Mouse (Mus musculus): Measurements from ENCODE around the gene Olfr457. TPM values are rescaled to one million over a fixed set of nuclear protein-coding genes. Genes with fewer than 3 reads are reported as not detected.

Gene Olfr457
- total RNA-seq, 2 experiments from 2014 or later, result not detected

Other genes starting within 250 kb of the Olfr457 start
- gene Gstk1, start 230.4 kb downstream of the Olfr457 start, total RNA-seq (2021), result 10 to 100 TPM; 29.6 to 39.7 TPM
- not detected for gene Tmem139, start 214.4 kb downstream of the Olfr457 start, total RNA-seq (2021)
- 1 to 10 TPM; 5.0 to 5.1 TPM for gene Casp2, start 211.3 kb downstream of the Olfr457 start, total RNA-seq (2021)
- 100 to 1,000 TPM; 105 to 116 TPM for gene Clcn1, start 189.7 kb downstream of the Olfr457 start, total RNA-seq (2021)
- gene Fam131b, start 151.7 kb downstream of the Olfr457 start, total RNA-seq (2021), result under 1 TPM; 0.41 to 0.54 TPM
- 10 to 100 TPM; 28.8 to 32.3 TPM for gene Zyx, start 126.7 kb downstream of the Olfr457 start, total RNA-seq (2021)
- gene Epha1, start 103.1 kb downstream of the Olfr457 start, total RNA-seq (2021), result under 1 TPM; 0.15 to 0.32 TPM
- gene Tas2r143, start 76.1 kb downstream of the Olfr457 start, total RNA-seq (2021), result not detected
- gene Tas2r135, start 70.9 kb downstream of the Olfr457 start, total RNA-seq (2021), result not detected
- gene Tas2r126, start 41.8 kb downstream of the Olfr457 start, total RNA-seq (2021), result not detected
- not detected for gene Olfr458, start 11.1 kb downstream of the Olfr457 start, total RNA-seq (2021)
- gene Olfr456, start 10.9 kb upstream of the Olfr457 start, total RNA-seq (2021), result not detected
- not detected for gene Olfr455, start 71.3 kb upstream of the Olfr457 start, total RNA-seq (2021)
- not detected for gene Tcaf3, start 121.4 kb upstream of the Olfr457 start, total RNA-seq (2021)
- 1 to 10 TPM; 2.4 to 4.3 TPM for gene Tcaf2, start 168.9 kb upstream of the Olfr457 start, total RNA-seq (2021)
- gene Tcaf1, start 233.8 kb upstream of the Olfr457 start, total RNA-seq (2021), result 10 to 100 TPM in 1 of 2 experiments, 1 to 10 TPM in 1; 9.0 to 12.9 TPM